Mouse (Mus musculus) kidney, postnatal 0 days (tissue): ENCODE results near the gene Hspbap1. TPM values are rescaled to one million over a fixed set of nuclear protein-coding genes. Genes with fewer than 3 reads are reported as not detected.

Experiments used
- ATAC-seq: fragments of 200-750 bp; cut with Nextera tagmentation; replicated peaks from 2 replicates; pipeline ENCODE4 v1.8.0; 2017; ENCODE audit warnings: low read depth, moderate number of reproducible peaks, moderate TSS enrichment, moderate library complexity; ENCODE audit not compliant: low FRiP score
- DNase-seq: peaks from one replicate; pipeline ENCODE4 v3.0.0-alpha.2; 2016; ENCODE audit warnings: low spot score
- H3K27ac ChIP-seq: fragments of 300-500 bp; sonication (generic); 2 replicates; pipeline ENCODE4 v1.5.1; 2014; ENCODE audit warnings: mild to moderate bottlenecking
- H3K27me3 ChIP-seq: fragments of 300-500 bp; sonication (generic); 2 replicates; pipeline ENCODE4 v1.6.1; 2014; ENCODE audit warnings: low read length, mixed read lengths; ENCODE audit not compliant: insufficient read depth
- H3K36me3 ChIP-seq: fragments of 300-500 bp; sonication (generic); 2 replicates; pipeline ENCODE4 v1.6.1; 2014; ENCODE audit warnings: low read length, mixed read lengths; ENCODE audit not compliant: insufficient read depth
- H3K4me1 ChIP-seq: fragments of 300-500 bp; sonication (generic); replicated peaks from 2 replicates; pipeline ENCODE4 v1.6.1; 2014; ENCODE audit warnings: antibody characterized with exemption, low read length, mixed read lengths; ENCODE audit not compliant: insufficient read depth
- H3K4me2 ChIP-seq: fragments of 300-500 bp; sonication (generic); 2 replicates; pipeline ENCODE4 v1.6.1; 2014; ENCODE audit warnings: mild to moderate bottlenecking, low read length, moderate library complexity, mixed read lengths
- H3K4me3 ChIP-seq: fragments of 300-500 bp; sonication (generic); replicated peaks from 2 replicates; pipeline ENCODE4 v1.5.1; 2014; ENCODE audit warnings: low read depth, low read length
- H3K9ac ChIP-seq: fragments of 300-500 bp; sonication (generic); 2 replicates; pipeline ENCODE4 v1.6.1; 2014; ENCODE audit warnings: low read depth, low read length
- H3K9me3 ChIP-seq: fragments of 300-500 bp; sonication (generic); replicated peaks from 2 replicates; pipeline ENCODE4 v1.6.1; 2016; ENCODE audit warnings: low read length, inconsistent platforms, mixed read lengths
- CTCF ChIP-seq: IDR thresholded peaks from 2 replicates; pipeline ENCODE4 v1.5.1; 2016; ENCODE audit warnings: antibody characterized with exemption, low read depth, mild to moderate bottlenecking, moderate library complexity
- WGBS: fragments of 180-500 bp; shearing (Covaris S2); extraction: QIAGEN DNeasy Blood & Tissue Kit; methylation state at CpG from one replicate; pipeline ENCODE4 v1.1.7; 2014; 5-methylcytosine and 5-hydroxymethylcytosine counted together
- polyA plus RNA-seq: library from polyadenylated mRNA; unstranded; fragments of >200 nt; fragmentation: Nextera tagmentation; extraction: Ambion mirVana; gene quantifications from 2 replicates; pipeline ENCODE4 v1.2.1, GENCODE M21; 2015

The Hspbap1 gene
- polyA plus RNA-seq, 1 experiment from 2014 or later: 10.8 TPM

- Histone ChIP-seq H3K9ac (no peak overlapping the region), H3K27ac (no peak overlapping the region), H3K4me1 (no peaks in the 10 kb centered on the region), H3K4me2 (no peak overlapping the region), H3K9me3 (no peaks in the 10 kb centered on the region), H3K27me3 (no peaks in the 10 kb centered on the region), H3K4me3 (no peak overlapping the region), H3K36me3 (no peaks in the 10 kb centered on the region)
- DNase-seq: no peak
- 91% methylated on average over 4 of the region's 4 CpGs for WGBS
- ATAC-seq: no peak
- TF ChIP-seq CTCF: no peak
These were observed 33.5 kb downstream of the Hspbap1 start for GRCm38 (mm10) chr16:35803723-35804122.

GRCm38 (mm10) chr16:35806973-35807662, 36.9 kb downstream of the Hspbap1 start:
- H3K9me3 ChIP-seq: no peaks in the 10 kb centered on the region
- ATAC-seq (no peak), DNase-seq (no peak)
- no peaks in the 10 kb centered on the region for H3K27me3 ChIP-seq
- H3K4me3 ChIP-seq: no peak overlapping the region
- no peak overlapping the region for H3K27ac ChIP-seq
- no peak overlapping the region for H3K4me2 ChIP-seq
- 88% methylated on average over 6 of the region's 6 CpGs for whole genome bisulfite sequencing
- H3K9ac ChIP-seq: no peak overlapping the region
- H3K4me1 ChIP-seq: no peaks in the 10 kb centered on the region
- H3K36me3 ChIP-seq: no peaks in the 10 kb centered on the region
- no peak for TF ChIP-seq CTCF

- Histone ChIP-seq H3K9ac (no peak overlapping the region), H3K4me2 (no peak overlapping the region), H3K27me3 (no peaks in the 10 kb centered on the region), H3K9me3 (no peaks in the 10 kb centered on the region), H3K4me1 (no peaks in the 10 kb centered on the region), H3K4me3 (no peak overlapping the region), H3K27ac (no peak overlapping the region), H3K36me3 (no peaks in the 10 kb centered on the region)
- ATAC-seq (no peak), DNase-seq (peak; percentile 9)
- WGBS: 80% methylated on average over 4 of the region's 4 CpGs
- no peak for TF ChIP-seq CTCF
These were observed 37.5 kb downstream of the Hspbap1 start for GRCm38 (mm10) chr16:35807663-35807992.

DNA sequence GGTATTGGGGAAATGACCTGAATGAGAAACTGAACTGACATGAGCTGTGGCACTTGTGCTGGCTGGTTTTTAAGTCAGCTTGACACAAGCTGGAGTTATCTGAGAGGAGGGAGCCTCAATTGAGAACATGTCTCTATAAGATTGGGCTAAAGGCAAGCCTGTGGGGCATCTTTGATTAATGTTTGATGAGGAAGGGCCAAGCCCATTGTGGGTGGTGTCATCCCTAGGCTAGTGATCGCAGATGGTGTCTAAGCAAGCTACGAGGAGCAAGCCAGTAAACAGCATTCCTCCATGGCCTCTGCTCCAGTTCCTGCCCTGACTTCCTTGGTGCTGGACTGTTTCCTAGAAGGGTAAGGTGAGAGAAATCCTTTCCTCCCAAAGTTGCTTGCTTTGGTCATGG, 38.7 kb downstream of the Hspbap1 start:
- Histone ChIP-seq H3K4me2 (no peak overlapping the region), H3K27me3 (no peaks in the 10 kb centered on the region), H3K36me3 (no peaks in the 10 kb centered on the region), H3K4me1 (no peaks in the 10 kb centered on the region), H3K9ac (no peak overlapping the region), H3K9me3 (no peaks in the 10 kb centered on the region), H3K27ac (no peak overlapping the region), H3K4me3 (no peak overlapping the region)
- ATAC-seq (no peak), DNase-seq (no peak)
- 91% methylated on average over 2 of the region's 2 CpGs for WGBS
- no peak for TF ChIP-seq CTCF

DNA sequence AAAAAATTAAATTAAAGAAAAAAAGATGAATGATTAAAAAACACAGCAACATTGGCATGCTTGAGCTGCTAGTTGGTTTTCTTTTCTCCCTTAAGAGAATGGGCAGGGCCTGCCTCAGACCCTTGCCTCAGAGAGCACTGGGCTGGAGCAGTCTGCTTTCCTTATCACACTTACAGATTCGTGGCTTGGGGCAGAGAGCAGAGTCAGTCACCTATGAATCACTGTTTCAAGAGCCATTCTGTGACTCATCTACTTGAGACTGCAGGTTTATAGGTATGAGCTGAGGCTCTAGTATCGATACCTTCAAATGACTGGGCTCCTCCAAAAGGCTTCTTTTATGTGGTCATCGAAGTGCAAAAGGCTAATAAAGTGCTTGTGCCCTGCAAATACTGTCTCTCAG, 42.9 kb downstream of the Hspbap1 start:
- no peak overlapping the region for H3K4me3 ChIP-seq
- TF ChIP-seq CTCF: no peak
- WGBS: 41% methylated on average over 3 of the region's 3 CpGs
- H3K36me3 ChIP-seq: no peaks in the 10 kb centered on the region
- no peak overlapping the region for H3K4me2 ChIP-seq
- H3K9ac ChIP-seq: no peak overlapping the region
- no peaks in the 10 kb centered on the region for H3K27me3 ChIP-seq
- H3K4me1 ChIP-seq: no peaks in the 10 kb centered on the region
- no peak for ATAC-seq
- H3K27ac ChIP-seq: no peak overlapping the region
- no peak for DNase-seq
- H3K9me3 ChIP-seq: no peaks in the 10 kb centered on the region

- H3K4me2 ChIP-seq: no peak overlapping the region
- no peaks in the 10 kb centered on the region for H3K9me3 ChIP-seq
- H3K4me3 ChIP-seq: no peak overlapping the region
- whole genome bisulfite sequencing: 34% methylated on average over 13 of the region's 13 CpGs
- no peak overlapping the region for H3K27ac ChIP-seq
- ATAC-seq (peak; percentile 61; the same call in 1 of the 2 replicates), DNase-seq (peak; percentile 89)
- peak; percentile 99 for TF ChIP-seq CTCF
- no peaks in the 10 kb centered on the region for H3K4me1 ChIP-seq
- no peaks in the 10 kb centered on the region for H3K36me3 ChIP-seq
- H3K27me3 ChIP-seq: no peaks in the 10 kb centered on the region
- no peak overlapping the region for H3K9ac ChIP-seq
These were observed 47.3 kb downstream of the Hspbap1 start for GRCm38 (mm10) chr16:35817255-35818089.
